Mouse (Mus musculus) heart, adult 2 months (tissue): ENCODE results near the gene Cbl.

Source experiments
- CTCF ChIP-seq: fragments of 200-600 bp; IDR thresholded peaks from 2 replicates; pipeline ENCODE4 v1.8.1; 2022; ENCODE audit warnings: antibody characterized with exemption, mild to moderate bottlenecking, moderate library complexity
- EP300 ChIP-seq: fragments of 200-500 bp; IDR thresholded peaks from 2 replicates; pipeline ENCODE4 v1.6.1; 2011; ENCODE audit warnings: low read depth, low read length, control low read depth; ENCODE audit not compliant: insufficient read depth
- POLR2A ChIP-seq: fragments of 200-500 bp; IDR thresholded peaks from 2 replicates; pipeline ENCODE4 v1.6.1; 2011; ENCODE audit warnings: mild to moderate bottlenecking, low read depth, low read length, control low read depth; ENCODE audit not compliant: insufficient read depth

- TF ChIP-seq EP300 (no peak), CTCF (no peak), POLR2A (no peak)
Measured at GRCm38 (mm10) chr9:44255136-44255521, 21.3 kb upstream of the Cbl start.
